Mouse (Mus musculus) Patski (cell line): ENCODE measurements around the gene Acvr1. TPM values are rescaled to one million over a fixed set of nuclear protein-coding genes. Genes with fewer than 3 reads are reported as not detected.
A peak's percentile ranks its signal among the peaks of the same experiment; 100 is the strongest.

Experiments
- ATAC-seq: fragments of 100-300 bp; one replicate; pipeline ENCODE4 v1.8.0; 2021
- CTCF ChIA-PET: fragments of 350-600 bp; sonication (Branson Sonifier 250); formaldehyde crosslinking; loops from one replicate; lab custom pipeline; 2022; ENCODE audit warnings: inconsistent platforms; lab: Charles Lee
- POLR2A ChIA-PET: fragments of 350-600 bp; sonication (Branson Sonifier 250); formaldehyde crosslinking; loops from one replicate; lab custom pipeline; 2022; ENCODE audit warnings: antibody characterized with exemption, inconsistent platforms; lab: Charles Lee
- DNase-seq: peaks from one replicate; pipeline ENCODE4 v3.0.0-alpha.2; 2011; ENCODE audit warnings: low read depth, low spot score
- H3K27me3 ChIP-seq: fragments of 371-371 bp; one replicate; pipeline ENCODE4 v1.5.1; 2021
- CTCF ChIP-seq: fragments of 100-300 bp; IDR thresholded peaks from one replicate; pipeline ENCODE4 v1.5.1; 2021
- in situ Hi-C: fragments of 300-500 bp; cut with MboI; formaldehyde crosslinking; loops from 3 replicates; pipeline ENCODE4 v1.11.1; 2018; ENCODE audit warnings: low pct_unique_long_range_greater_than_20kb, mixed read lengths
- polyA plus RNA-seq: library from polyadenylated mRNA; unstranded; gene quantifications from one replicate; pipeline ENCODE4 v1.2.3, GENCODE M21; 2021

The Acvr1 gene
- polyA plus RNA-seq, 1 experiment from 2014 or later: 23.3 TPM

DNA sequence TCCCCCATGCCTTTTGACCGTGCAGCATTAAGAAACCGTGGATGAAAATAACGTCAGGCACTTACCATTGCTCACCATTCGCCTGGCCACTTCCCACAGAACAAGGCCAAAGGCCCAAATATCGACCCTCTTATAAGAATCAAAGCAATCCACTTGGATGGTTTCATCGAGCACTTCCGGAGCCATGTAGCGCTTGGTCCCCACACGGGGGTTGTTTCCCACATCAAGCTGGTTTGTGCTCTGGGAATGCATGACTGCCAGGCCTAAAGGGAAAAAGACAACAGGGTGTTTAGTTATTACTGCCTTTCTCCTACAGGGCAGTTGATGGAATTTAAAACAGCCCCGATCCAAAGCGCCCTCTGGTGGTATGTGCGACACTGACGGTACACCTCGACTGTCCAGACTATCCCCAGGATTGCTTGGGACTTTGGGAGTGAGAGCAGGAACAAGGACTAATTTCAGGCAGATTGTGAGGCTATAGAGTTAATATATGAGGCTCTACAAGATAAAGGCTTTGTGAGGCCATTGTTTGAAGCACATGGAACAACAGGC is 108.1 kb downstream of the Acvr1 start:
- in situ Hi-C loops: loop anchor here (5.0 kb wide), 2 partner anchors 257 to 427 kb away; no protein-coding TSS in a partner anchor
- ChIA-PET POLR2A (no interaction called here), CTCF (interaction anchor here (0.7 to 4.5 kb wide), 7 partner anchors 8 to 430 kb away, joined by 3 to 12 read pairs (median 4); no protein-coding TSS in a partner anchor)
- no peaks in the 10 kb centered on the region for H3K27me3 ChIP-seq
- ATAC-seq (peak; percentile 62), DNase-seq (no peak)
- TF ChIP-seq CTCF: peak; percentile 76

DNA sequence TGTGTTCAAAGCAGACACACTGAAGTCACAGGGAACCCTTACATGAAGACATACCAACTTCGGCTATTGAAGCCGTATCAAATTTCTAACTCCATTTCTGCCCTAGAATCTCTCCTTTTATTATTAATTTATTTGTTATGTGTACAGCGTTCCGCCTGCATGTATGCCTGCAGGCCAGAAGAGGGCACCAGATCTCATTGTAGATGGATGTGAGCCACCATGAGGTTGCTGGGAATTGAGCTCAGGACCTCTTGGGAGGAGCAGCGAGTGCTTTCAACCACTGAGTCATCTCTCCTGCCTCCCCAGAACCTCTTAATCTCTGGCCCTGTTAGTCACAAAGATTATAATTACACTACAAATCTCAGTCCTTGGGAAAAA is 109.5 kb downstream of the Acvr1 start:
- ChIA-PET POLR2A (interaction anchor here (0.6 kb wide), 1 partner anchor 160 kb away, joined by 3 read pairs; no protein-coding TSS in a partner anchor), CTCF (interaction anchor here (0.9 to 4.5 kb wide), 3 partner anchors 19 to 211 kb away, joined by 3 to 12 read pairs (median 9); no protein-coding TSS in a partner anchor)
- no peak for ATAC-seq
- no peaks in the 10 kb centered on the region for H3K27me3 ChIP-seq
- in situ Hi-C loops: loop anchor here (5.0 kb wide), 2 partner anchors 255 to 425 kb away; no protein-coding TSS in a partner anchor
- DNase-seq: no peak
- TF ChIP-seq CTCF: peak; percentile 47

DNA sequence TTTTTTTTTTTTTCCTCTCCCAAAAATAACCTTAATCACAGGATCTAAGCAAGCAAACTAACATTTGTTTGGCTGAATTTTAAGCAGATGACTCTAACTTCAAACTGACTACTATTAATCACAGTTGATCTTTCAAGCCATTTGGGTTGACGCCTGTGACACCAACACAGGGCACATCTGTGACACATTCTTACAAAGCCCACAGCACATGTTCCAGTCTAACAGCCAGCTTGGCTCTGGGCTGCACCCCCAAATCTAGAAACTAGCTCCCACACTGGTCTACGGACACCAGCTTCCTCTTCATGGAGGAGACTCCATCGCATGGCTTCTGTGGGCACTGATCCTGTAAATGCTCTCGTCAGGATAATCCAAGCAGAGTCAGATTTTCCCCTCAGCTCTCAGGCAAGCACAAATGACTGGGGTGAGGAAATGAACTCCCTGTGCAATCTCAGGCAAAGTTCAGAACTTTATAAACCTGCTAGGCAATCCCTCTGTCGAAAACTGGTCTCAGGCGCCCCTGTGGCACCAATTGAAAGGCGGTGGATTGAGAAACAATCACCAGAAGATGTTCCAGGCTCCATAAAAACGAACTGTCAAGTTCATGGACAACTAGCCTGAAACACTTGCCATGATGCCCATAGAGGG is 110.0 kb downstream of the Acvr1 start:
- ChIA-PET POLR2A (interaction anchor here (0.7 kb wide), 2 partner anchors 680 to 864 kb away, joined by 4 to 5 read pairs; no protein-coding TSS in a partner anchor), CTCF (interaction anchor here (0.6 to 4.5 kb wide), 4 partner anchors 20 to 211 kb away, joined by 3 to 12 read pairs (median 5); no protein-coding TSS in a partner anchor)
- ATAC-seq (no peak), DNase-seq (no peak)
- no peak for TF ChIP-seq CTCF
- in situ Hi-C loops: loop anchor here (5.0 kb wide), 2 partner anchors 255 to 425 kb away; no protein-coding TSS in a partner anchor
- H3K27me3 ChIP-seq: no peaks in the 10 kb centered on the region

DNA sequence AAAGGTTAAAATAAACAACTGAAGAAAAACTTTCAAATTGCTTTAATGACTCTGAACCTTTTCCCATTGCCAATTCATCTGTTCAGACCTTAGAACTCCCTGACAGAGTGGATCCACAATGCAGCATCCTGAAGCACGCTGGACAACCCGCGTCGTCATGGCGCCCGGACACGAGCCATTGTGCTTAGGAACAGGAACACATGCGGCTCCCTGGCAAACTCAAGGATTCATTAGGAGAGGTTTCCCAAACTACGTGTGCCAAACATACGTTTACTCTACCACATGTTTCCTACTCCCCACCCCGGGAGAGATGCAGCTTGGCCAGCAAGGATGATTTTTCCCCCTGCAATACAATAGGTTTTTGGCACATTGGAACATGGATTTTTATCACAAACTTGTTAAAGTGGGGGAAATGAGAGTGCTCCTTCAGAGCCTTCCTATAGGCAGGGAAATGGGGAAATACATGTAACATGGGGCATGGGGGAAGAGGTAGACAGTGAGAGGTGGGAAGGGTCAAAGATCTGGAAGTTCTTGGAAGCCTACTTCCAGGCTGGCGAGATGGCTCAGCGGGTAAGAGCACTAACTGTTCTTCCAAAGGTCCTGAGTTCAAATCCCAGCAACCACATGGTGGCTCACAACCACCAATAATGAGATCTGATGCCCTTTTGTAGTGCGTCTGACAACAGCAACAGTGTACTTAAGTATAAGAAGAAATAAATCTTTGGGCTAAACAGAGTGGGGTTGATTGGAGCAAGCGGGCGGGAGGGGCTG is 112.7 kb downstream of the Acvr1 start:
- TF ChIP-seq CTCF: no peak
- H3K27me3 ChIP-seq: no peaks in the 10 kb centered on the region
- ChIA-PET POLR2A (no interaction called here), CTCF (no interaction called here)
- no peak for DNase-seq
- in situ Hi-C loops: no loop called here
- no peak for ATAC-seq

DNA sequence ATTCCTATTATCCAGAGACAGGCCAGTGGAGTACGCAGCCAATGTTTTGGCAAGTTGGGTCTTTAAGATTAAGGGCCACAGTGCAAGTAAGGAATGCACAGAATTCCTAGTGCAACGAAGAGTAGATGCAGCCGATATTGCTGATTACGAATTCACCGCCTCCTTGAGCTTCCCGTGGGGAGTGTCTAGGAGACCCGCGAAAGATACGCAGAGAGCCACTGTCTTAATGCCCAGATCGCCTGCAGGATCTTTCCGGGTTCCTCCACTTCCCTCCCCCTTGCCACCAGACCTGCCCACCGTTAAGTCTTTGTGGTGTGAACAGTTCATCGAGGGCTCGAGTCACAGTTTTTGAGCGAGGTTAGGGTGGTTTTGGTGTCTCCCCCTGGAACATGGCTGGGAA is 120.0 kb downstream of the Acvr1 start:
- in situ Hi-C loops: no loop called here
- ChIA-PET POLR2A (no interaction called here), CTCF (interaction anchor here (1.5 kb wide), 1 partner anchor 23 kb away, joined by 3 read pairs; no protein-coding TSS in a partner anchor)
- DNase-seq: no peak
- no peak for ATAC-seq
- no peak for TF ChIP-seq CTCF
- no peaks in the 10 kb centered on the region for H3K27me3 ChIP-seq

DNA sequence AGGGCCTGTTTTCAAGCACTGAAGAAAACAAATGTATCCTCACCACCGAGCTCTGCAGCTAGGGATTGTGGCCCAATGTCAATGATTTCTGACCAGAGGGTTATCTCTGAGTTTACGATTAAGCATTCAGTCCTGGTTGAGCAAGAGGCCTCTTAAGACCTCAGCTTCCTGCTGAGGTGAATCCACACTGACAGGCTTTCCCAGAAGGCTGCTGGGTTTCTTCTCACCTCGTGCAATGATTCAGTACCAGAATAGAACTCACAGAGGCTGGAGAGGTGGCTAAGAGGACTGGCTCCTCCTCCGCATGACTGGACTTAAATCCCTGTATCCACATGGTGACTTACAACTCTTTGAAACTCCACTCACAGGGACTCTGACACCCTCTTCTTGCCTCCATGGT is 123.8 kb downstream of the Acvr1 start:
- DNase-seq (peak; percentile 31), ATAC-seq (peak; percentile 57)
- no peak for TF ChIP-seq CTCF
- ChIA-PET POLR2A (no interaction called here), CTCF (interaction anchor here (1.0 kb wide), 1 partner anchor 9 kb away, joined by 3 read pairs; no protein-coding TSS in a partner anchor)
- in situ Hi-C loops: no loop called here
- no peaks in the 10 kb centered on the region for H3K27me3 ChIP-seq

DNA sequence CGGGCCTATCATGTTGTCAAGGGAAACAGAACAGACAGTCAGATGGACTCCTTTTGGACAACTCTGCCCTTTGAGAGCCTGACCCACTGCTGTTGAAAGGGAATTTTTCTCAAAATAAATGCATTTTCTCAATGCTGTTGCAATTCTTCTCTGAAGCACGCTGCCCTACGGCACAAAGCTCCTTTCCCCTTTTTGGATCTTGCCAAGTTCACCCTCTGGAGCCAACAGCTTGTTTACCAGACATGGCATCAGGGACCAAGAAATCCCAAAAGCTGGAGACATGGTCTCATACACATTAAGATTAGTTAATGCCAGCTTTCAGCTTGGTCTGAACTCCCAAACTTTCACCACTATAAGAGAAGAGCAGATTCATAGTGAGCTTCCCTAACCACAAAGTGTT is 130.0 kb downstream of the Acvr1 start:
- DNase-seq: no peak
- in situ Hi-C loops: no loop called here
- ChIA-PET POLR2A (no interaction called here), CTCF (no interaction called here)
- no peaks in the 10 kb centered on the region for H3K27me3 ChIP-seq
- no peak for TF ChIP-seq CTCF
- ATAC-seq: no peak

DNA sequence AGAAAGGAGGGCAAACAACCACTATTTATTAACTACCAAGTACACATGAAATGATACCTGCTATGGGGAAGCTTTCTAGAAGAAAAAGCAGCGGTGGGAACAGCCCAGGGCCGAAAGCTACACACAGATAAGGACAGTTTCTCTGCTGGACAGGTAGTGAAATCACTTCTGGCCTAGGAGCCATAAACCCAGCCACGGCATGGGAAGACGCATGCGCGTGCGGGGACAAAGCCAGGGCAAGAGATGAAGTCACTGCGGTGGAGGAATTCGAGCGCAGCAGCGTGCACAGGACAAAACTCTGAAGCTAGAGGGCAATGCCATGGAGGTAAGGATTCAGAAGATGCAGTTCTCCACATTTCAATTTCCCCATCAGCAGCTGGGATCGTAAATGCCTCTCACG is 131.4 kb downstream of the Acvr1 start:
- DNase-seq: no peak
- in situ Hi-C loops: no loop called here

DNA sequence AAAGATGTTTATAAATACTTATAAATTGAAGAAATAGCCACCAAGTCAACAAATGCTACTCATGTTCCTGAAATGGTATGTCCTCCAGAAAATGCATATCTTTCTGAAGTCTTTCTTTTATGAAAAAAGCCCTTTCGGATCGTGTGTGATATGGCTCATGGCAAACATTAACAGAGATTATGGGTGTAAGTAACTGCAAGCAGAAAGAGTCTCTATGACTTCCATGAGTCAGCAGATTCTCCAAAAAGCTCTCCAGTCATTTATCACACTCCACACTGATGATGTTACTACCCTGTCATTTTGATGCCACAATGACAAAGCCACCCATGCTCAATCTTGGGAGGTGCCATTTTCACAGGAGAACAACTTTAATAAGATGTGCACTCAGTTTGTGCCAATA is 132.5 kb downstream of the Acvr1 start:
- POLR2A ChIA-PET: no interaction called here

More for the DNA sequence above, 131.4 kb downstream of the Acvr1 start:
- TF ChIP-seq CTCF: no peak
- no peaks in the 10 kb centered on the region for H3K27me3 ChIP-seq
- ChIA-PET POLR2A (no interaction called here), CTCF (no interaction called here)
- ATAC-seq: no peak

DNA sequence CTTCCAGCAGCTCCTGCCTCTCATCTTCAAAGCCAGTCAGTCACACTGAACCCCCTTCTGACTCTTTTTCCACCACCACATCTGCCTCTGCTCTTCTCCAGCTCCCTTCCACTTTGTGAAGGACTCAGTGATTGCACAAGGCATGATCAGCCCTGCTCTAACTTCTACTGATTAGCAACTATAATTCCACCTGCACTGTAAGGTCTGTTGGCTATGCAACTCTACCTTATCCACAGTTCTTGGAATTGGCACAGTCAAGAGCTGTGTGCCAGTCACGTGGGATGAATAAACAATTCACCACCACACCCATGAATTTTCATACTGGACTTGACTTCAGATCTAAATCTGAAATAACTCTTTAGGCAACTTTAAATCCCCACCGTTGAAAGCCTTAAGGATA is 133.6 kb downstream of the Acvr1 start:
- CTCF ChIA-PET: interaction anchor here (0.7 to 3.7 kb wide), 4 partner anchors 9 to 84 kb away, joined by 3 to 10 read pairs (median 5); no protein-coding TSS in a partner anchor

More for the DNA sequence above, 132.5 kb downstream of the Acvr1 start:
- CTCF ChIA-PET: interaction anchor here (1.2 to 3.7 kb wide), 2 partner anchors 11 to 22 kb away, joined by 7 to 10 read pairs; no protein-coding TSS in a partner anchor
- in situ Hi-C loops: no loop called here
- no peak for TF ChIP-seq CTCF
- DNase-seq (no peak), ATAC-seq (no peak)
- H3K27me3 ChIP-seq: no peaks in the 10 kb centered on the region

More for the DNA sequence above, 133.6 kb downstream of the Acvr1 start:
- POLR2A ChIA-PET: no interaction called here
- no peaks in the 10 kb centered on the region for H3K27me3 ChIP-seq
- DNase-seq (no peak), ATAC-seq (no peak)
- no peak for TF ChIP-seq CTCF
- in situ Hi-C loops: no loop called here
